Mouse (Mus musculus): ENCODE data around the gene Fam43b. TPM values are rescaled to one million over a fixed set of nuclear protein-coding genes. Genes with fewer than 3 reads are reported as not detected.

Fam43b gene
- polyA plus RNA-seq, 1 experiment from 2014 or later: 1.2 TPM

Other genes starting within 250 kb of the Fam43b start
- 202 and 220 TPM in 2 replicates for gene Hp1bp3, start 180.2 kb downstream of the Fam43b start, polyA plus RNA-seq (2016; fragmentation: Nextera tagmentation; extraction: Ambion mirVana)
- 5.3 and 5.4 TPM in 2 replicates for gene Sh2d5, start 146.1 kb downstream of the Fam43b start, polyA plus RNA-seq (2016; fragmentation: Nextera tagmentation; extraction: Ambion mirVana)
- 1.4 and 1.5 TPM in 2 replicates for gene Kif17, start 146.1 kb downstream of the Fam43b start, polyA plus RNA-seq (2016; fragmentation: Nextera tagmentation; extraction: Ambion mirVana)
- gene Ddost, start 91.8 kb downstream of the Fam43b start, polyA plus RNA-seq (2016; fragmentation: Nextera tagmentation; extraction: Ambion mirVana): 243 and 250 TPM in 2 replicates
- 79.8 and 81.0 TPM in 2 replicates for gene Pink1, start 70.2 kb downstream of the Fam43b start, polyA plus RNA-seq (2016; fragmentation: Nextera tagmentation; extraction: Ambion mirVana)
- 3.4 and 4.4 TPM in 2 replicates for gene Cda, start 28.5 kb downstream of the Fam43b start, polyA plus RNA-seq (2016; fragmentation: Nextera tagmentation; extraction: Ambion mirVana)
- gene Mul1, start 38.1 kb upstream of the Fam43b start, polyA plus RNA-seq (2016; fragmentation: Nextera tagmentation; extraction: Ambion mirVana): 16.1 and 22.3 TPM in 2 replicates
- gene Camk2n1, start 57.8 kb upstream of the Fam43b start, polyA plus RNA-seq (2016; fragmentation: Nextera tagmentation; extraction: Ambion mirVana): 7.9 TPM in 2 replicates
- gene Vwa5b1, start 239.4 kb upstream of the Fam43b start, polyA plus RNA-seq (2016; fragmentation: Nextera tagmentation; extraction: Ambion mirVana): 0.87 and 1.0 TPM in 2 replicates

All from hindbrain, embryonic 12.5 days (tissue).